Mouse (Mus musculus): ENCODE measurements at regions not wholly inside any gene's neighbourhood (a gene's known extent, or its start where the extent isn't known, plus 50 kb on each side); places are given as distances from the start of the nearest gene placed in this dataset.

GRCm38 (mm10) chr12:15584721-15585120 is 232.0 kb downstream of the Trib2 start:
- Histone ChIP-seq H3K9me3 (ENCODE audit: control insufficient read depth, insufficient read depth, low read depth, low read length) (no peaks in the 10 kb centered on the region), H3K27ac (ENCODE audit: insufficient read depth, low read depth, low read length, poor library complexity, severe bottlenecking) (no peak overlapping the region), H3K4me1 (ENCODE audit: control insufficient read depth in 2 of 2, insufficient read depth in 2 of 2, low read length in 2 of 2, poor library complexity in 1 of 2) (no peaks in the 10 kb centered on the region), H3K4me3 (ENCODE audit: insufficient read depth in 1 of 2, low read depth in 1 of 2, low read length in 2 of 2, poor library complexity in 1 of 2, severe bottlenecking in 1 of 2) (no peak overlapping the region), H3K36me3 (ENCODE audit: control insufficient read depth, insufficient read depth, low read length, poor library complexity, severe bottlenecking) (no peaks in the 10 kb centered on the region), H3K9ac (ENCODE audit: insufficient read depth, low read depth, low read length, poor library complexity, severe bottlenecking) (no peak overlapping the region)
- DNase-seq (ENCODE audit: low read depth, low spot score) = no peak
- no peak for TF ChIP-seq ZNF384 (IDR thresholded peaks at IDR 0.05; ENCODE audit: low read depth, low read length)
- TF ChIP-seq MAFK (IDR thresholded peaks at IDR 0.05; ENCODE audit: insufficient read depth, low read depth, low read length) = no peak
- TF ChIP-seq ZC3H11A (IDR thresholded peaks at IDR 0.05; ENCODE audit: borderline replicate concordance, low read depth, low read length) = no peak
- in situ Hi-C loops (cut with MboI; ENCODE audit: low sequenced_read_pairs in 2 of 2, unreplicated experiment in 2 of 2) = no loop called here

- in situ Hi-C loops (cut with MboI; ENCODE audit: low sequenced_read_pairs in 2 of 2, unreplicated experiment in 2 of 2) = no loop called here
- H3K9me3 ChIP-seq (ENCODE audit: control insufficient read depth, insufficient read depth, low read depth, low read length) = no peaks in the 10 kb centered on the region
- no peaks in the 10 kb centered on the region for H3K4me1 ChIP-seq (ENCODE audit: control insufficient read depth in 2 of 2, insufficient read depth in 2 of 2, low read length in 2 of 2, poor library complexity in 1 of 2)
- no peak overlapping the region for H3K9ac ChIP-seq (ENCODE audit: insufficient read depth, low read depth, low read length, poor library complexity, severe bottlenecking)
- H3K27ac ChIP-seq (ENCODE audit: insufficient read depth, low read depth, low read length, poor library complexity, severe bottlenecking) = no peak overlapping the region
- no peak overlapping the region for H3K4me3 ChIP-seq (ENCODE audit: insufficient read depth in 1 of 2, low read depth in 1 of 2, low read length in 2 of 2, poor library complexity in 1 of 2, severe bottlenecking in 1 of 2)
- TF ChIP-seq ZC3H11A (IDR thresholded peaks at IDR 0.05; ENCODE audit: borderline replicate concordance, low read depth, low read length) (no peak), CHD2 (IDR thresholded peaks at IDR 0.05; ENCODE audit: low read depth, low read length) (no peak), HCFC1 (IDR thresholded peaks at IDR 0.05; ENCODE audit: borderline replicate concordance, insufficient read depth, low read length) (no peak), ZNF384 (IDR thresholded peaks at IDR 0.05; ENCODE audit: low read depth, low read length) (no peak), MAFK (IDR thresholded peaks at IDR 0.05; ENCODE audit: insufficient read depth, low read depth, low read length) (no peak)
- DNase-seq (ENCODE audit: low read depth, low spot score) = no peak
- H3K36me3 ChIP-seq (ENCODE audit: control insufficient read depth, insufficient read depth, low read length, poor library complexity, severe bottlenecking) = no peaks in the 10 kb centered on the region
Observed at GRCm38 (mm10) chr12:15566785-15567109, 250.0 kb downstream of the Trib2 start.

DNA sequence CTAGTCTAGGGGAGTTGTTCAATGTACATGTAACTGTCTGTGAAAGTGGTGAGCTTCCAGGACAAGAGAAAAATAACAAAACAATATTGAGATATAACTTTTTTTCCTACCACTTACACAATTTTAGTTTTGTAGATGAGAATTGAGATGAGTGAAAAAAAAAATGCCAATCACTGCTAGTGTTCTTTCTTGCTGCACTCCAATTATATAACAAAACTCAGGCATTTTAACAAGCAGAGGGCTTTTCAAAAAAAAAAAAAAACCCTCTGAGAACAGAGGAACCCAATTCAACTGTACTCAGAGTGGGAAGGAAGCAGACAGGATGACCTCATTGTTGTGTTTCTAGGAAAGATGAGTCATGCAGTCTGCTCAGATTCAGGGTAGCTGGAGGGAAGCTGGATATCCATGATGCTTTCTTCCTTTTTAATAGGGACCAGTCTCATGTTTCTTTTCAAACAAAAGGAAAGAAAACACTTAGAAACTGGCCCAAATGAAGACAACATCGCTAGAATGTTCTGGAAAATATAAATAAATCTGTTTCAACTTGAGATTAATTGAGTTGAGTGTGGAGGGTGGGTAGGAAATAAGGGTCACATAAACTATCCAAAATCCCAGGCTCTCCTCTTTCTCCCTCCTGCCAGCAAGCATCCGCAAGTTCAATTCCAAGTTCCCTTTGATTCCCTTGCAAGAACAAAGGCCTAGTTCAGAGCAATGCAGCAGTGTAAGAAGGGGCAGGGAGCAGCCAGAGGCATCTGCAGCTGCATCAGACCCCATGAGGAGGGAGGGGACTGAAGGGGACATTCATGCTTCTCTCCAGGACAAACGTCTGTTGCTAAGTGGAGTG is 250.6 kb downstream of the Trib2 start:
- H3K4me1 ChIP-seq (ENCODE audit: control insufficient read depth in 2 of 2, insufficient read depth in 2 of 2, low read length in 2 of 2, poor library complexity in 1 of 2) = no peaks in the 10 kb centered on the region
- H3K9me3 ChIP-seq (ENCODE audit: control insufficient read depth, insufficient read depth, low read depth, low read length) = no peaks in the 10 kb centered on the region
- H3K9ac ChIP-seq (ENCODE audit: insufficient read depth, low read depth, low read length, poor library complexity, severe bottlenecking) = no peak overlapping the region
- in situ Hi-C loops (cut with MboI; ENCODE audit: low sequenced_read_pairs in 2 of 2, unreplicated experiment in 2 of 2) = no loop called here
- no peak overlapping the region for H3K27ac ChIP-seq (ENCODE audit: insufficient read depth, low read depth, low read length, poor library complexity, severe bottlenecking)
- DNase-seq (ENCODE audit: low read depth, low spot score) = no peak
- H3K36me3 ChIP-seq (ENCODE audit: control insufficient read depth, insufficient read depth, low read length, poor library complexity, severe bottlenecking) = no peaks in the 10 kb centered on the region
- TF ChIP-seq MAFK (IDR thresholded peaks at IDR 0.05; ENCODE audit: insufficient read depth, low read depth, low read length) (no peak), ZNF384 (IDR thresholded peaks at IDR 0.05; ENCODE audit: low read depth, low read length) (0 out of 2 replicates have a peak, but pooled peaks have one; percentile 15)
- H3K4me3 ChIP-seq (ENCODE audit: insufficient read depth in 1 of 2, low read depth in 1 of 2, low read length in 2 of 2, poor library complexity in 1 of 2, severe bottlenecking in 1 of 2) = no peak overlapping the region

GRCm38 (mm10) chr12:15562826-15563225 is 253.9 kb downstream of the Trib2 start:
- in situ Hi-C loops (cut with MboI; ENCODE audit: low sequenced_read_pairs in 2 of 2, unreplicated experiment in 2 of 2) = no loop called here
- no peaks in the 10 kb centered on the region for H3K4me1 ChIP-seq (ENCODE audit: control insufficient read depth in 2 of 2, insufficient read depth in 2 of 2, low read length in 2 of 2, poor library complexity in 1 of 2)
- H3K9ac ChIP-seq (ENCODE audit: insufficient read depth, low read depth, low read length, poor library complexity, severe bottlenecking) = no peak overlapping the region
- TF ChIP-seq HCFC1 (IDR thresholded peaks at IDR 0.05; ENCODE audit: borderline replicate concordance, insufficient read depth, low read length) = no peak
- TF ChIP-seq MAFK (IDR thresholded peaks at IDR 0.05; ENCODE audit: insufficient read depth, low read depth, low read length) = no peak
- no peak for TF ChIP-seq ZC3H11A (IDR thresholded peaks at IDR 0.05; ENCODE audit: borderline replicate concordance, low read depth, low read length)
- TF ChIP-seq ZNF384 (IDR thresholded peaks at IDR 0.05; ENCODE audit: low read depth, low read length) = no peak
- TF ChIP-seq CHD2 (IDR thresholded peaks at IDR 0.05; ENCODE audit: low read depth, low read length) = no peak
- DNase-seq (ENCODE audit: low read depth, low spot score) = no peak
- H3K36me3 ChIP-seq (ENCODE audit: control insufficient read depth, insufficient read depth, low read length, poor library complexity, severe bottlenecking) = no peaks in the 10 kb centered on the region
- no peaks in the 10 kb centered on the region for H3K9me3 ChIP-seq (ENCODE audit: control insufficient read depth, insufficient read depth, low read depth, low read length)
- H3K27ac ChIP-seq (ENCODE audit: insufficient read depth, low read depth, low read length, poor library complexity, severe bottlenecking) = no peak overlapping the region
- no peak overlapping the region for H3K4me3 ChIP-seq (ENCODE audit: insufficient read depth in 1 of 2, low read depth in 1 of 2, low read length in 2 of 2, poor library complexity in 1 of 2, severe bottlenecking in 1 of 2)

- Histone ChIP-seq H3K9me3 (ENCODE audit: control insufficient read depth, insufficient read depth, low read depth, low read length) (no peaks in the 10 kb centered on the region), H3K9ac (ENCODE audit: insufficient read depth, low read depth, low read length, poor library complexity, severe bottlenecking) (no peak overlapping the region), H3K4me1 (ENCODE audit: control insufficient read depth in 2 of 2, insufficient read depth in 2 of 2, low read length in 2 of 2, poor library complexity in 1 of 2) (no peaks in the 10 kb centered on the region), H3K36me3 (ENCODE audit: control insufficient read depth, insufficient read depth, low read length, poor library complexity, severe bottlenecking) (no peaks in the 10 kb centered on the region), H3K4me3 (ENCODE audit: insufficient read depth in 1 of 2, low read depth in 1 of 2, low read length in 2 of 2, poor library complexity in 1 of 2, severe bottlenecking in 1 of 2) (no peak overlapping the region), H3K27ac (ENCODE audit: insufficient read depth, low read depth, low read length, poor library complexity, severe bottlenecking) (no peak overlapping the region)
- TF ChIP-seq ZNF384 (IDR thresholded peaks at IDR 0.05; ENCODE audit: low read depth, low read length) (no peak), ZC3H11A (IDR thresholded peaks at IDR 0.05; ENCODE audit: borderline replicate concordance, low read depth, low read length) (no peak)
- no peak for DNase-seq (ENCODE audit: low read depth, low spot score)
- in situ Hi-C loops (cut with MboI; ENCODE audit: low sequenced_read_pairs in 2 of 2, unreplicated experiment in 2 of 2) = no loop called here
Observed at GRCm38 (mm10) chr12:15555471-15555870, 261.3 kb downstream of the Trib2 start.
